Mouse (Mus musculus): ENCODE data around the gene Pax3.

The Pax3 gene

GRCm38 (mm10) chr1:78172334-78172733 is 24.6 kb downstream of the Pax3 start:
- no peak for DNase-seq (ENCODE audit: low spot score in 2 of 2)

GRCm38 (mm10) chr1:78171671-78172070 is 25.3 kb downstream of the Pax3 start:
- no peak for DNase-seq (ENCODE audit: low spot score in 2 of 2)

- DNase-seq (ENCODE audit: low spot score in 2 of 2), result no peak
Observed at GRCm38 (mm10) chr1:78170771-78171170, 26.2 kb downstream of the Pax3 start.

GRCm38 (mm10) chr1:78168796-78169195 is 28.1 kb downstream of the Pax3 start:
- DNase-seq (ENCODE audit: low spot score in 2 of 2), result no peak

- no peak for DNase-seq (ENCODE audit: low spot score in 2 of 2)
Observed at GRCm38 (mm10) chr1:78167577-78168286, 29.2 kb downstream of the Pax3 start.

- no peak for DNase-seq (ENCODE audit: low spot score in 2 of 2)
Observed at GRCm38 (mm10) chr1:78161745-78162144, 35.2 kb downstream of the Pax3 start.

- DNase-seq (ENCODE audit: low spot score in 2 of 2), result no peak
Observed at GRCm38 (mm10) chr1:78157930-78158329, 39.0 kb downstream of the Pax3 start.

GRCm38 (mm10) chr1:78155796-78156195 is 41.1 kb downstream of the Pax3 start:
- DNase-seq (ENCODE audit: low spot score in 2 of 2), result no peak

- no peak for DNase-seq (ENCODE audit: low spot score in 2 of 2)
Observed at GRCm38 (mm10) chr1:78148011-78148623, 48.8 kb downstream of the Pax3 start.

GRCm38 (mm10) chr1:78143403-78143802 is 53.5 kb downstream of the Pax3 start:
- no peak for DNase-seq (ENCODE audit: low spot score in 2 of 2)

GRCm38 (mm10) chr1:78142912-78143311 is 54.0 kb downstream of the Pax3 start:
- no peak for DNase-seq (ENCODE audit: low spot score in 2 of 2)

- no peak for DNase-seq (ENCODE audit: low spot score in 2 of 2)
Observed at GRCm38 (mm10) chr1:78141741-78142501, 55.0 kb downstream of the Pax3 start.

GRCm38 (mm10) chr1:78141314-78141713 is 55.6 kb downstream of the Pax3 start:
- DNase-seq (ENCODE audit: low spot score in 2 of 2), result no peak

GRCm38 (mm10) chr1:78140505-78141303 is 56.2 kb downstream of the Pax3 start:
- no peak for DNase-seq (ENCODE audit: low spot score in 2 of 2)

GRCm38 (mm10) chr1:78139287-78139686 is 57.6 kb downstream of the Pax3 start:
- no peak for DNase-seq (ENCODE audit: low spot score in 2 of 2)

- DNase-seq (ENCODE audit: low spot score in 2 of 2), result no peak
Observed at GRCm38 (mm10) chr1:78129267-78129666, 67.7 kb downstream of the Pax3 start.

GRCm38 (mm10) chr1:78119899-78120560 is 76.9 kb downstream of the Pax3 start:
- DNase-seq (ENCODE audit: low spot score in 2 of 2), result no peak

- DNase-seq (ENCODE audit: low spot score in 2 of 2), result no peak
Observed at GRCm38 (mm10) chr1:78116046-78116445, 80.9 kb downstream of the Pax3 start.

GRCm38 (mm10) chr1:78110311-78110710 is 86.6 kb downstream of the Pax3 start:
- DNase-seq (ENCODE audit: low spot score in 2 of 2), result no peak

- no peak for DNase-seq (ENCODE audit: low spot score in 2 of 2)
Observed at GRCm38 (mm10) chr1:78103511-78103910, 93.4 kb downstream of the Pax3 start.

GRCm38 (mm10) chr1:78093619-78094018 is 103.3 kb downstream of the Pax3 start:
- no peak for DNase-seq (ENCODE audit: low spot score in 2 of 2)

Data from thymus, postnatal 10 days (tissue).